Mouse (Mus musculus) midbrain, embryonic 13.5 days (tissue): ENCODE measurements around the gene Saysd1. TPM values are rescaled to one million over a fixed set of nuclear protein-coding genes. Genes with fewer than 3 reads are reported as not detected.
"Not testable (repeated sequence)": the region's sequence is repeated elsewhere in the genome, so short reads cannot be mapped to it uniquely, and the experiment has no call there.

Experiments used
- ATAC-seq: fragments of 200-750 bp; cut with Nextera tagmentation; 2 replicates; pipeline ENCODE4 v1.8.0; 2017; ENCODE audit warnings: mild to moderate bottlenecking, moderate TSS enrichment, moderate library complexity
- H3K27ac ChIP-seq: fragments of 300-500 bp; sonication (generic); 2 replicates; pipeline ENCODE4 v1.5.1; 2015; ENCODE audit warnings: inconsistent platforms, mild to moderate bottlenecking, moderate library complexity
- H3K27me3 ChIP-seq: fragments of 300-500 bp; sonication (generic); 2 replicates; pipeline ENCODE4 v1.6.1; 2015; ENCODE audit warnings: mild to moderate bottlenecking, inconsistent platforms
- H3K36me3 ChIP-seq: fragments of 300-500 bp; sonication (generic); 2 replicates; pipeline ENCODE4 v1.6.1; 2015; ENCODE audit warnings: mild to moderate bottlenecking, inconsistent platforms
- H3K4me1 ChIP-seq: fragments of 300-500 bp; sonication (generic); replicated peaks from 2 replicates; pipeline ENCODE4 v1.6.1; 2015; ENCODE audit warnings: inconsistent platforms
- H3K4me2 ChIP-seq: fragments of 300-500 bp; sonication (generic); replicated peaks from 2 replicates; pipeline ENCODE4 v1.6.1; 2015; ENCODE audit warnings: moderate library complexity, mild to moderate bottlenecking, inconsistent platforms
- H3K4me3 ChIP-seq: fragments of 300-500 bp; sonication (generic); replicated peaks from 2 replicates; pipeline ENCODE4 v1.5.1; 2015; ENCODE audit warnings: mild to moderate bottlenecking, inconsistent platforms
- H3K9ac ChIP-seq: fragments of 300-500 bp; sonication (generic); replicated peaks from 2 replicates; pipeline ENCODE4 v1.6.1; 2015; ENCODE audit warnings: mild to moderate bottlenecking, inconsistent platforms
- H3K9me3 ChIP-seq: fragments of 300-500 bp; sonication (generic); 2 replicates; pipeline ENCODE4 v1.6.1; 2016; ENCODE audit warnings: mild to moderate bottlenecking, inconsistent platforms
- WGBS: fragments of 180-500 bp; shearing (Covaris S2); methylation state at CpG from one replicate; pipeline ENCODE4 v1.1.7; 2015; 5-methylcytosine and 5-hydroxymethylcytosine counted together
- polyA plus RNA-seq: library from polyadenylated mRNA; unstranded; fragments of >200 nt; fragmentation: Nextera tagmentation; extraction: Ambion mirVana; gene quantifications from 2 replicates; pipeline ENCODE4 v1.2.1, GENCODE M21; 2015

The Saysd1 gene
- polyA plus RNA-seq, 1 experiment from 2014 or later = 15.1 TPM

DNA sequence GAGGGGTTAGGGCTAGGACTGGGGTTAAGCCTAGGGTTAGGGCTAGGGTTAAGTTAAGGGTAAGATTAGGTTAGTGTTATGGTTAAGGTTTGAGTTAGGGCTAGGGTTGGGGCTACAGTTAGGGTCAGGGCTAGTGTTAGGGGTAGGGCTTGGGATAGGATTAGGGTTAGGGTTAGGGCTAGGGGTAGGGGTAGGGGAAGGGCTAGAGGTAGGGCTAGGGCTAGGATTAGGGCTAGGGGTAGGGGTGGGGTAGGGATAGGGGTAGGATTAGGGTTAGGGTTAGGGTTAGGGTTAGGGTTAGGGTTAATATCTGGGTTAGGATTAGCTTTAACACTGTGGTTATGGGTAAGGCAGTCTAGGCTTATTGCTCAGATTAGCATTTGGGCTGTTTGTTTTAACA lies 73.6 kb downstream of the Saysd1 start:
- Histone ChIP-seq H3K4me3 (no peak overlapping the region), H3K9me3 (no peaks in the 10 kb centered on the region), H3K36me3 (no peaks in the 10 kb centered on the region), H3K9ac (no peak overlapping the region), H3K4me2 (no peak overlapping the region), H3K27ac (no peak overlapping the region), H3K4me1 (0 out of 2 replicates have a peak, but pooled peaks cover 3% of the 10 kb centered on the region), H3K27me3 (no peaks in the 10 kb centered on the region)
- ATAC-seq = peak; percentile 58

GRCm38 (mm10) chr14:20048481-20048835 lies 89.9 kb downstream of the Saysd1 start:
- H3K36me3 ChIP-seq = no peaks in the 10 kb centered on the region
- 10% methylated on average over 2 of the region's 2 CpGs for WGBS
- H3K9me3 ChIP-seq = no peaks in the 10 kb centered on the region
- peaks cover 19% of the 10 kb centered on the region for H3K4me1 ChIP-seq
- H3K4me3 ChIP-seq = no peak overlapping the region
- no peak overlapping the region for H3K4me2 ChIP-seq
- H3K27ac ChIP-seq = peak overlapping the region; percentile 83
- no peaks in the 10 kb centered on the region for H3K27me3 ChIP-seq
- ATAC-seq = peak; percentile 83
- no peak overlapping the region for H3K9ac ChIP-seq

DNA sequence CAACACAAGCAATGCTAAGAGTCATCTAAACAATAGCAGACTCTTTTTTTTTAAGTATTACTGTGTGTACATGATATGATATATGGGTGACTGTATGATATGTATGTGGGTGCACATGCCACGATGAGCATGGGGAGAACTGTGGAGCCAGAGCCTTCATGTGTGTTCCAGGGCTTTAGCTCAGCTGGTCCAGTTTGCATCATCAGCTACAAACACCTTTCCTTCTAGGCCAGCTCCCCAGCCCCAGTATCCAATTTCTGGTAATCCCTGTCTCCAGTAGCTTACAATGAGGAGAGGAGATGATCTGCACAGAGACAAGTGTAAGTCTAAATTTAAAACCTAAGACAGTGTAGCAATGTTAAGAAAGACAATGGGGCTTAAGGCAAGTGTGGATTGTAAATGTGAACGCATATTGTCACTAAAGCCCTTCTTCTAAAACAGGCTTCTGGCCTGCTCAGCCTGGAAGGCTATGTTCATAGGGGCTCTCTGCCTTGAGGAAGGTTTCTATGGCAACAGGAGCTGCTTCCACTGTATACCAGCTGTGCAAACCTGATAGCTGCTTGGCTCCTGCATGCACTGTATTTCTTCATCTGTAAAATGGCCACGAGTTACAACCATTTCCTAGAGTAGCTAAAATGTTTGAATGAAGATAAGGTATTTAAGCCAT lies 90.4 kb downstream of the Saysd1 start:
- Histone ChIP-seq H3K27me3 (no peaks in the 10 kb centered on the region), H3K4me2 (no peak overlapping the region), H3K4me1 (peaks cover 19% of the 10 kb centered on the region), H3K27ac (peak overlapping the region; percentile 83), H3K9me3 (no peaks in the 10 kb centered on the region), H3K9ac (no peak overlapping the region), H3K36me3 (no peaks in the 10 kb centered on the region), H3K4me3 (no peak overlapping the region)
- peak; percentile 99 for ATAC-seq
- 33% methylated on average over 3 of the region's 3 CpGs for WGBS

- Histone ChIP-seq H3K4me2 (no peak overlapping the region), H3K9ac (no peak overlapping the region), H3K36me3 (no peaks in the 10 kb centered on the region), H3K4me3 (no peak overlapping the region), H3K9me3 (no peaks in the 10 kb centered on the region), H3K27me3 (no peaks in the 10 kb centered on the region), H3K27ac (peak overlapping the region; percentile 83), H3K4me1 (peaks cover 19% of the 10 kb centered on the region)
- ATAC-seq = no peak
- WGBS = 45% methylated on average over 2 of the region's 2 CpGs
These were observed 91.0 kb downstream of the Saysd1 start for GRCm38 (mm10) chr14:20047291-20047690.

GRCm38 (mm10) chr14:20044036-20044435 lies 94.3 kb downstream of the Saysd1 start:
- Histone ChIP-seq H3K4me3 (no peak overlapping the region), H3K4me2 (no peak overlapping the region), H3K9me3 (no peaks in the 10 kb centered on the region), H3K27me3 (no peaks in the 10 kb centered on the region), H3K9ac (no peak overlapping the region), H3K27ac (no peak overlapping the region), H3K36me3 (no peaks in the 10 kb centered on the region), H3K4me1 (peaks cover 17% of the 10 kb centered on the region)
- 94% methylated on average over 1 of the region's 1 CpGs for WGBS
- ATAC-seq = no peak

- Histone ChIP-seq H3K4me2 (no peak overlapping the region), H3K4me1 (no peaks in the 10 kb centered on the region), H3K27me3 (no peaks in the 10 kb centered on the region), H3K27ac (no peak overlapping the region), H3K9ac (no peak overlapping the region), H3K4me3 (no peak overlapping the region), H3K36me3 (no peaks in the 10 kb centered on the region), H3K9me3 (no peaks in the 10 kb centered on the region)
- ATAC-seq = no peak
- WGBS = 74% methylated on average over 2 of the region's 2 CpGs
These were observed 96.5 kb downstream of the Saysd1 start for GRCm38 (mm10) chr14:20041836-20042235.

- no peak overlapping the region for H3K4me3 ChIP-seq
- no peaks in the 10 kb centered on the region for H3K27me3 ChIP-seq
- ATAC-seq = no peak
- H3K27ac ChIP-seq = no peak overlapping the region
- 91% methylated on average over 4 of the region's 4 CpGs for WGBS
- H3K36me3 ChIP-seq = no peaks in the 10 kb centered on the region
- H3K4me1 ChIP-seq = no peaks in the 10 kb centered on the region
- no peak overlapping the region for H3K4me2 ChIP-seq
- H3K9me3 ChIP-seq = no peaks in the 10 kb centered on the region
- no peak overlapping the region for H3K9ac ChIP-seq
These were observed 97.4 kb downstream of the Saysd1 start for GRCm38 (mm10) chr14:20040976-20041375.

DNA sequence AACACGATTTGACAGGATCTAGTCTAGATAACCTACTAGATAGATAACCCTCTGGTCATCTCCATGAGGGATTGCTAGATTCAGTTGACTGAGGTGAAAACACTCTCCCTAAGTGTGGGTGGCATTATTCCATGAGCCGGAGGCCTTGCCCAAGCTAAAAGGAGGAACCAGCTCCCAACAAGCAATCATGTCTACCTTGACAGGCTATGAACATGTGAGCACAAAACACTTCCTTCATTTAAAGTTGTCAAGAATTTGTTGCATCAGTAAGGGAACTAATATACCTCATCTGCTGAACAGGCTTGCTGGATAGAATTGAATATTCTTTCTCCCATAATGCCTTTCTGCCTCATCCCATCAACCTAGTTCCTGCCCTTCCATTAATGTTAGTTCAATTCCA lies 98.5 kb downstream of the Saysd1 start:
- no peak overlapping the region for H3K27ac ChIP-seq
- H3K9me3 ChIP-seq = no peaks in the 10 kb centered on the region
- no peaks in the 10 kb centered on the region for H3K36me3 ChIP-seq
- no peak overlapping the region for H3K4me2 ChIP-seq
- 91% methylated on average over 2 of the region's 2 CpGs for WGBS
- H3K9ac ChIP-seq = no peak overlapping the region
- H3K4me3 ChIP-seq = no peak overlapping the region
- no peak for ATAC-seq
- H3K27me3 ChIP-seq = no peaks in the 10 kb centered on the region
- no peaks in the 10 kb centered on the region for H3K4me1 ChIP-seq

DNA sequence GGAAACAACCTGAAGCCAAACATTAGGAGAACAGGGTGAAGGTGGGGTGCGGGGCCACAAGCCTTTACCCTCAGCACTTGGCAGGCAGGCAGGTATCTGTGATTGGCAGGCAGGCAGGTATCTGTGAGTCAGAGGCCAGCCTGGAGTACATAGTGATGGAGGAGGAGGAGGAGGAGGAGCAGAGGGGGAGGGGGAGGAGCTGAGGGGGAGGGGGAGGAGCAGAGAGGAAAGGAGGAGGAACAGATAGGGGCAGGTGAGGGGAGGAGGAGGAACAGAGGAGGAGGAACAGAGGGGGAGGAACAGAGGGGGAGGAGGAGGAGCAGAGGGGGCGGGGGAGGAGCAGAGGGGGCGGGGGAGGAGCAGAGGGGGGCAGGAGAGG lies 105.6 kb downstream of the Saysd1 start:
- H3K4me2 ChIP-seq = no peak overlapping the region
- H3K27me3 ChIP-seq = no peaks in the 10 kb centered on the region
- no peak overlapping the region for H3K4me3 ChIP-seq
- WGBS = 80% methylated on average over 1 of the region's 3 CpGs
- ATAC-seq = no peak
- H3K9ac ChIP-seq = no peak overlapping the region
- no peaks in the 10 kb centered on the region for H3K9me3 ChIP-seq
- no peak overlapping the region for H3K27ac ChIP-seq
- H3K4me1 ChIP-seq = no peaks in the 10 kb centered on the region
- no peaks in the 10 kb centered on the region for H3K36me3 ChIP-seq

DNA sequence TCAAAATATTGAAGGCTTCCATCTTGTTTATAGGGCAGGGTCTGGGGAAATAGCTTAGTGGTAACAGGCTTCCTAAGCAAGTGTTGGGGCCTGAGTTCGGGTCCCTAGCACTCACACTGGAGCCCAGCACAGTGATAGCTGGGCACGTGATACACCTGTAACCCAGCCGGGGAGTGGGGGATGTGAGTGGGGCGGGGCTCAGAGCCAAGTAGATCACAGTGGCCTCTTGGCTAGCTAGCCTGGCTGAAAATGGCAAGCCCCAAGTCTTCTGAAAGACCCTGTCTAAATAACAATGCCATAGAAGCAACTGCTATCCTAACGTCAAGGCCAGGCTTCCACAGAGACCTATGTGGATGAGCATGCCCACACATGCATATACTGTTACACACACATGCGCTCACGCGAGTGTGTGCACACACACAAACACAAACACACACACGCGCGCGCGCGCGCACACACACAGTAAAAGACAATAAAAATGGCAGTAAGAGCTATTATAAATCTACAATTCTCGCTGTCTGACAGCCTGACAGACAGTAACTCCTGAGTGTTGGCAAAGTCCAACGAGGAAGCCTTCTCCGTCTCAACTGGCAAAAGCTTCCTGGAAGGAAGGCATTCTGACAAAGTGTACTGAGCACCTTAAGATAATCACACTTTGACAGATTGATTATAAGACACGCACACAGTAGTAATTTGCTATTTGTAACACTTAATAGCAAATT lies 106.2 kb downstream of the Saysd1 start:
- 81% methylated on average over 19 of the region's 19 CpGs for WGBS
- Histone ChIP-seq H3K9me3 (no peaks in the 10 kb centered on the region), H3K27me3 (no peaks in the 10 kb centered on the region), H3K9ac (no peak overlapping the region), H3K4me2 (no peak overlapping the region), H3K4me1 (no peaks in the 10 kb centered on the region), H3K4me3 (no peak overlapping the region), H3K36me3 (no peaks in the 10 kb centered on the region), H3K27ac (no peak overlapping the region)
- no peak for ATAC-seq

- ATAC-seq = no peak
These were observed 108.7 kb downstream of the Saysd1 start for GRCm38 (mm10) chr14:20029606-20030005.

GRCm38 (mm10) chr14:20027475-20027874 lies 110.9 kb downstream of the Saysd1 start:
- not testable (repeated sequence) for H3K4me2 ChIP-seq, H3K4me3 ChIP-seq, H3K27ac ChIP-seq, H3K9me3 ChIP-seq, ATAC-seq, H3K9ac ChIP-seq, H3K36me3 ChIP-seq, H3K27me3 ChIP-seq, H3K4me1 ChIP-seq
- 95% methylated on average over 7 of the region's 7 CpGs for WGBS

More at GRCm38 (mm10) chr14:20029606-20030005, 108.7 kb downstream of the Saysd1 start:
- Histone ChIP-seq H3K4me1 (no peaks in the 10 kb centered on the region), H3K27ac (no peak overlapping the region), H3K4me3 (no peak overlapping the region), H3K9ac (no peak overlapping the region), H3K27me3 (no peaks in the 10 kb centered on the region), H3K36me3 (no peaks in the 10 kb centered on the region), H3K4me2 (no peak overlapping the region), H3K9me3 (no peaks in the 10 kb centered on the region)
- WGBS = 17% methylated on average over 3 of the region's 3 CpGs
